Mouse (Mus musculus): Measurements from ENCODE around the gene Aldh3a2.

DNA sequence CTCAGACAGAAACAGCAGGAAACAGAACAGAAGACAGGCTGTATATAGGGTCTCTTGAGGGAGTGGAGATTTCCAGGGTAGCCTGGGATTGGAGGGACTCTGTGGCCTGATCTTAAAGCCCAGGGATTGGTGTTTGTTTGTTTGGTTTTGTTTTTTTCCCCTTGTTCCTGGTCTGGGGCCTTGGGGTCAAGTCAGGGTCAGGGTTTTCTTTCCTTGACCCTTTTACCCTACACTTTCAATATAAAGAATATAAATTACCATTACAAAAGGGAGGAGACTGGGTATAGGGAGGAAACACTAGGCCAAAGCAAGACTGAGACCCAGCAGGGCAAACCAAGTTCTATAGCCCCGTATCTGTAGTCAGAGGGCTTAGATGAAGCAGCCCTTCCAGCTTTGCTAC is 29.3 kb upstream of the Aldh3a2 start:
- TF ChIP-seq CHD2 (IDR thresholded peaks at IDR 0.05; ENCODE audit: low read depth, low read length) (no peak), MAFK (IDR thresholded peaks at IDR 0.05; ENCODE audit: insufficient read depth, low read depth, low read length) (no peak)
